7 mouse cellular contexts compared by ENCODE assay signal in the genomic region with DNA sequence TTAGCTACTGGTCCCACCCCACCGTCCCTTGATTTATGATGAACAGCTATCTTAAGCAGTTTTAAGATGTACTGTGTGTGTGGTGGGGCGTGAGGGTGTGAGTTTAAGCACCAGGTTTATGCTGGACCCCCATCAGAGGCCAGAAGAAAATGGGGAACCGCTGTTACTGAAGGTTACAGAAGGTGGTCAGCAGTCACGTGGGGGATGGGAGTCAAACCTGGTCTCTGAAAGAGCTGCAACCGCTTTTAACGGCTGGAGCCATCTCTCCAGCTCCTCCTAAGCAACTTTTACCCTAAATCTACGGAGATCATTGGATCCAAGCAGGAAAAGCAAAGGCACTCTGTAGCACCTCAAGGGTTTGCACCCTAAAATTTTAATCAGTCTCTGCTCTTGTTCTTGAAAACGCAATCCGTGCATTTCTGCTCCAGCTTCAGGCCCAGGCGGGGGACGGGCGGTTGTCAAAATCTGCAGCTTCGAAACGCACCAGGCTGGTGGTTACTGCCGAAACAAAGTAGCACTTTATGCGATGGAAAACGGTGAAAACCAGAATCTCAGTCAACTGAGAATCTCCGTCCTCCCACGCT. TPM values are rescaled to one million over a fixed set of nuclear protein-coding genes. Genes with fewer than 3 reads are reported as not detected.
DNase-seq lines count a peak whose midpoint lies in the region; ATAC-seq and TF ChIP-seq lines count a peak whose summit lies in the region.

No protein-coding gene starts in this region.

- ATAC-seq in neural tube, embryonic 11.5 days (ENCODE audit: insufficient read depth, low FRiP score, low TSS enrichment) = peak; percentile 59; the same call in 1 of the 2 replicates
- ATAC-seq in common myeloid progenitor, adult 5-6 weeks (replicated peaks; ENCODE audit: low read depth, poor library complexity, severe bottlenecking) = peak; percentile 36
- no peak for ATAC-seq in forebrain, postnatal 0 days
- no peak; the same call in 1 of the 2 replicates for ATAC-seq in liver, embryonic 11.5 days (replicated peaks; ENCODE audit: low FRiP score)
- ATAC-seq in neural tube, embryonic 15.5 days (ENCODE audit: low FRiP score) = peak; percentile 72
- no peak; the same call in 1 of the 2 replicates for ATAC-seq in megakaryocyte-erythroid progenitor cell, adult 5-6 weeks (replicated peaks; ENCODE audit: low FRiP score, low TSS enrichment, poor library complexity, severe bottlenecking)

- 6% methylated on average over 19 of the region's 19 CpGs for WGBS in neural tube, embryonic 11.5 days
- 6% methylated on average over 19 of the region's 19 CpGs for WGBS in forebrain, postnatal 0 days
- WGBS in liver, embryonic 11.5 days = 4% methylated on average over 19 of the region's 19 CpGs
- WGBS in neural tube, embryonic 15.5 days = 3% methylated on average over 19 of the region's 19 CpGs

- peak overlapping the region; percentile 91 for H3K9ac ChIP-seq in neural tube, embryonic 11.5 days (ENCODE audit: low read length)
- peak overlapping the region; percentile 95 for H3K9ac ChIP-seq in forebrain, postnatal 0 days
- peak overlapping the region; percentile 75 for H3K9ac ChIP-seq in liver, embryonic 11.5 days (ENCODE audit: low read depth, low read length)
- peak overlapping the region; percentile 94 for H3K9ac ChIP-seq in neural tube, embryonic 15.5 days (replicated peaks)

- no peaks in the 10 kb centered on the region for H3K9me3 ChIP-seq in neural tube, embryonic 11.5 days (ENCODE audit: control insufficient read depth, low read length)
- H3K9me3 ChIP-seq in forebrain, postnatal 0 days (ENCODE audit: low read length) = no peaks in the 10 kb centered on the region
- H3K9me3 ChIP-seq in liver, embryonic 11.5 days (ENCODE audit: control insufficient read depth, low read length) = no peaks in the 10 kb centered on the region
- no peaks in the 10 kb centered on the region for H3K9me3 ChIP-seq in neural tube, embryonic 15.5 days (replicated peaks)

- peaks cover 8% of the 10 kb centered on the region for H3K4me1 ChIP-seq in neural tube, embryonic 11.5 days (ENCODE audit: control insufficient read depth, insufficient read depth, low read length)
- peaks cover 19% of the 10 kb centered on the region for H3K4me1 ChIP-seq in forebrain, postnatal 0 days (ENCODE audit: insufficient read depth)
- H3K4me1 ChIP-seq in liver, embryonic 11.5 days (replicated peaks; ENCODE audit: control insufficient read depth, insufficient read depth, low read length) = peaks cover 8% of the 10 kb centered on the region
- H3K4me1 ChIP-seq in neural tube, embryonic 15.5 days = peaks cover 12% of the 10 kb centered on the region

- H3K27ac ChIP-seq in neural tube, embryonic 11.5 days (ENCODE audit: low read depth, low read length) = no peak overlapping the region
- H3K27ac ChIP-seq in forebrain, postnatal 0 days (ENCODE audit: low read depth, low read length) = peak overlapping the region; percentile 91
- no peak overlapping the region for H3K27ac ChIP-seq in liver, embryonic 11.5 days (ENCODE audit: low read depth, low read length)
- peak overlapping the region; percentile 90 for H3K27ac ChIP-seq in neural tube, embryonic 15.5 days (replicated peaks)

- H3K36me3 ChIP-seq in neural tube, embryonic 11.5 days (ENCODE audit: control insufficient read depth, insufficient read depth, low read length) = no peaks in the 10 kb centered on the region
- H3K36me3 ChIP-seq in forebrain, postnatal 0 days (ENCODE audit: insufficient read depth) = no peaks in the 10 kb centered on the region
- no peaks in the 10 kb centered on the region for H3K36me3 ChIP-seq in liver, embryonic 11.5 days (ENCODE audit: control insufficient read depth, insufficient read depth, low read length)
- H3K36me3 ChIP-seq in neural tube, embryonic 15.5 days = no peaks in the 10 kb centered on the region

- DNase-seq in neural tube, embryonic 11.5 days (ENCODE audit: low spot score) = no peak
- DNase-seq in neural tube, embryonic 10.5 days (ENCODE audit: extremely low spot score, low spot score) = no peak
- DNase-seq in forebrain, postnatal 0 days = no peak
- DNase-seq in liver, embryonic 11.5 days (ENCODE audit: low spot score) = no peak

- H3K27me3 ChIP-seq in neural tube, embryonic 11.5 days (ENCODE audit: control insufficient read depth, insufficient read depth, low read length) = no peaks in the 10 kb centered on the region
- H3K27me3 ChIP-seq in forebrain, postnatal 0 days (ENCODE audit: insufficient read depth, low read length) = no peaks in the 10 kb centered on the region
- H3K27me3 ChIP-seq in liver, embryonic 11.5 days (replicated peaks; ENCODE audit: control insufficient read depth, insufficient read depth, low read length) = no peaks in the 10 kb centered on the region
- H3K27me3 ChIP-seq in neural tube, embryonic 15.5 days (replicated peaks) = no peaks in the 10 kb centered on the region

- peak overlapping the region; percentile 99 for H3K4me3 ChIP-seq in neural tube, embryonic 11.5 days (ENCODE audit: low read depth, low read length)
- H3K4me3 ChIP-seq in forebrain, postnatal 0 days (ENCODE audit: low read depth, low read length) = peak overlapping the region; percentile 100
- H3K4me3 ChIP-seq in liver, embryonic 11.5 days (ENCODE audit: low read depth, low read length) = peak overlapping the region; percentile 92
- H3K4me3 ChIP-seq in neural tube, embryonic 15.5 days (replicated peaks) = peak overlapping the region; percentile 100

- no peak for TF ChIP-seq CTCF in forebrain, postnatal 0 days (IDR thresholded peaks at IDR 0.05; ENCODE audit: low read depth)

- H3K4me2 ChIP-seq in neural tube, embryonic 11.5 days (ENCODE audit: low read depth) = peak overlapping the region; percentile 83
- H3K4me2 ChIP-seq in forebrain, postnatal 0 days (ENCODE audit: low read depth) = peak overlapping the region; percentile 78
- peak overlapping the region; percentile 70 for H3K4me2 ChIP-seq in liver, embryonic 11.5 days
- peak overlapping the region; percentile 82 for H3K4me2 ChIP-seq in neural tube, embryonic 15.5 days

RNA-seq across cellular contexts. Expression of a gene that starts 0.5 kb away (rescaled TPM):
- polyA plus RNA-seq in neural tube, embryonic 11.5 days (2014; fragmentation: Nextera tagmentation; extraction: Ambion mirVana) = 35.1 and 36.1 TPM in 2 replicates
- 38.4 and 38.6 TPM in 2 replicates for total RNA-seq in common myeloid progenitor, adult 5-6 weeks (2017)
- 21.4 and 25.7 TPM in 2 replicates for total RNA-seq in forebrain, postnatal 0 days (2014; rRNA removed)
- 31.4 and 51.3 TPM in 2 replicates for polyA plus RNA-seq in forebrain, postnatal 0 days (2015; fragmentation: Nextera tagmentation; extraction: Ambion mirVana)
- polyA plus RNA-seq in liver, embryonic 11.5 days (2014; fragmentation: Nextera tagmentation; extraction: Ambion mirVana) = 18.6 and 20.8 TPM in 2 replicates
- polyA plus RNA-seq in neural tube, embryonic 15.5 days (2015; fragmentation: Nextera tagmentation; extraction: Ambion mirVana) = 41.0 and 43.6 TPM in 2 replicates
- 28.2 and 28.7 TPM in 2 replicates for total RNA-seq in megakaryocyte-erythroid progenitor cell, adult 5-6 weeks (2014; fragmentation: Nextera tagmentation)
- 34.0 and 41.2 TPM in 2 replicates for total RNA-seq in megakaryocyte-erythroid progenitor cell, adult 5-6 weeks (2017)

RNA-seq across cellular contexts. Expression of a gene that starts 41.6 kb away (rescaled TPM):
- polyA plus RNA-seq in neural tube, embryonic 11.5 days (2014; fragmentation: Nextera tagmentation; extraction: Ambion mirVana) = 0.16 TPM in 1 of 2 replicates, not detected in the other
- not detected in 2 replicates for total RNA-seq in common myeloid progenitor, adult 5-6 weeks (2017)
- total RNA-seq in forebrain, postnatal 0 days (2014; rRNA removed) = not detected in 2 replicates
- polyA plus RNA-seq in forebrain, postnatal 0 days (2015; fragmentation: Nextera tagmentation; extraction: Ambion mirVana) = not detected in 2 replicates
- 44.2 and 44.5 TPM in 2 replicates for polyA plus RNA-seq in liver, embryonic 11.5 days (2014; fragmentation: Nextera tagmentation; extraction: Ambion mirVana)
- 0.23 TPM in 1 of 2 replicates, not detected in the other for polyA plus RNA-seq in neural tube, embryonic 15.5 days (2015; fragmentation: Nextera tagmentation; extraction: Ambion mirVana)
- total RNA-seq in megakaryocyte-erythroid progenitor cell, adult 5-6 weeks (2014; fragmentation: Nextera tagmentation) = not detected in 2 replicates
- not detected in 2 replicates for total RNA-seq in megakaryocyte-erythroid progenitor cell, adult 5-6 weeks (2017)

Comparison
In these comparisons a context has a peak if more than half of its experiments do, and no peak if none do; other contexts are left out.
1. H3K27ac ChIP-seq: peak in forebrain, postnatal 0 days (single experiment) and neural tube, embryonic 15.5 days (single experiment); none in neural tube, embryonic 11.5 days (single experiment) and liver, embryonic 11.5 days (single experiment).
2. ATAC-seq: peak in neural tube, embryonic 11.5 days (single experiment), common myeloid progenitor, adult 5-6 weeks (single experiment) and neural tube, embryonic 15.5 days (single experiment); none in forebrain, postnatal 0 days (single experiment), liver, embryonic 11.5 days (single experiment) and megakaryocyte-erythroid progenitor cell, adult 5-6 weeks (single experiment).
3. RNA of a gene that starts 41.6 kb away (polyA plus RNA-seq): 44.2 to 44.5 TPM in liver, embryonic 11.5 days; 0.16 TPM in neural tube, embryonic 11.5 days, 0.23 TPM in neural tube, embryonic 15.5 days and not detected in forebrain, postnatal 0 days; every median in the first group is over 10 times any median in the second.
4. Peak in every context shown above with its lines, with median percentiles within 50 percentile points of each other: H3K4me2 ChIP-seq, H3K4me3 ChIP-seq and H3K9ac ChIP-seq.